Mouse (Mus musculus) cortical plate, adult 2 months (tissue): Measurements from ENCODE around the gene Dlx5. TPM values are rescaled to one million over a fixed set of nuclear protein-coding genes. Genes with fewer than 3 reads are reported as not detected.
A peak's percentile ranks its signal among the peaks of the same experiment; 100 is the strongest.

ENCODE experiments used
- H3K27ac ChIP-seq: fragments of 200-500 bp; 2 replicates; pipeline ENCODE4 v1.5.1; 2012; ENCODE audit warnings: low read length, control low read depth, inconsistent platforms; ENCODE audit not compliant: insufficient read depth
- H3K4me1 ChIP-seq: fragments of 200-500 bp; 2 replicates; pipeline ENCODE4 v1.6.1; 2011; ENCODE audit warnings: low read length; ENCODE audit not compliant: control insufficient read depth, insufficient read depth
- H3K4me3 ChIP-seq: fragments of 200-500 bp; 2 replicates; pipeline ENCODE4 v1.5.1; 2011; ENCODE audit warnings: mild to moderate bottlenecking, low read length, control low read depth; ENCODE audit not compliant: insufficient read depth
- CTCF ChIP-seq: fragments of 200-500 bp; IDR thresholded peaks from 2 replicates; pipeline ENCODE4 v1.5.1; 2011; ENCODE audit warnings: mild to moderate bottlenecking, control low read depth, low read length; ENCODE audit not compliant: insufficient read depth; ENCODE audit errors: extremely low read depth
- POLR2A ChIP-seq: fragments of 200-500 bp; IDR thresholded peaks from 2 replicates; pipeline ENCODE4 v1.6.1; 2011; ENCODE audit warnings: mild to moderate bottlenecking, low read length, control low read depth; ENCODE audit not compliant: insufficient read depth; ENCODE audit errors: extremely low read depth
- polyA plus RNA-seq: library from polyadenylated mRNA; depleted of rRNA; stranded (reverse); fragments of >200 nt; gene quantifications from 2 replicates; pipeline ENCODE4 v1.2.3, GENCODE M21; 2012

The Dlx5 gene
- polyA plus RNA-seq, 1 experiment: 2.7 TPM

DNA sequence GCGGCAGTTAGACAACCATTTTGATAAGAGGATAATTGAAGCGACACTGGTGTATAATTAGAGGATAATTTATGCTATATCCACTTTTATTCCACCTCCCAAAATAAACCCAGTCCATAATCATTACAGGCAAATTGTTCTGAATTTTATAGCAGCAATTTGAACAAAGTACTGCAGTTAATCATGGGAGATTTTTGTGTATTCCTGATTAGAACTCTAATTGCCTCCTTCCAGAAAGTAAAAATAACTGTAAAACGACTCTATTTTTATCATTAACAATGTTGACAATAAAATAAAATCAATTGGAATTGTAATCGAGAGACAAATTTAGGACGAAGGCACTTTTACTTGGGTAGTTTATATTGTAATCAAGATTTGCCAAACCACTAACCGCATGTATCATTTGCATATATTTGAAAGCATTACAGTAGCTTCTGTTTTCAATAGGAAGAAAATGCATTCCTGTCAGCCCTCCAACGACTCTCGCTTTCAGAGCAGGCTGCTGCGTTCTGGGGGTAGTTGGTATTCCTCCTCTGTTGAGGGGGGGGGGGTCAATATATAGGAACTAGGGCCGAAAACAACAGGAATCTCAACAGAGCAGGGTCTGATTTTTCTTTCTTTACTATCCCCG is 20.0 kb downstream of the Dlx5 start:
- Histone ChIP-seq H3K4me1 (no peaks in the 10 kb centered on the region), H3K27ac (no peak overlapping the region), H3K4me3 (peak overlapping the region; percentile 45; the same call in 1 of the 2 replicates)
- TF ChIP-seq CTCF (no peak), POLR2A (no peak)

GRCm38 (mm10) chr6:6861086-6861797 is 20.6 kb downstream of the Dlx5 start:
- H3K27ac ChIP-seq: peak overlapping the region; percentile 6; the same call in 1 of the 2 replicates

DNA sequence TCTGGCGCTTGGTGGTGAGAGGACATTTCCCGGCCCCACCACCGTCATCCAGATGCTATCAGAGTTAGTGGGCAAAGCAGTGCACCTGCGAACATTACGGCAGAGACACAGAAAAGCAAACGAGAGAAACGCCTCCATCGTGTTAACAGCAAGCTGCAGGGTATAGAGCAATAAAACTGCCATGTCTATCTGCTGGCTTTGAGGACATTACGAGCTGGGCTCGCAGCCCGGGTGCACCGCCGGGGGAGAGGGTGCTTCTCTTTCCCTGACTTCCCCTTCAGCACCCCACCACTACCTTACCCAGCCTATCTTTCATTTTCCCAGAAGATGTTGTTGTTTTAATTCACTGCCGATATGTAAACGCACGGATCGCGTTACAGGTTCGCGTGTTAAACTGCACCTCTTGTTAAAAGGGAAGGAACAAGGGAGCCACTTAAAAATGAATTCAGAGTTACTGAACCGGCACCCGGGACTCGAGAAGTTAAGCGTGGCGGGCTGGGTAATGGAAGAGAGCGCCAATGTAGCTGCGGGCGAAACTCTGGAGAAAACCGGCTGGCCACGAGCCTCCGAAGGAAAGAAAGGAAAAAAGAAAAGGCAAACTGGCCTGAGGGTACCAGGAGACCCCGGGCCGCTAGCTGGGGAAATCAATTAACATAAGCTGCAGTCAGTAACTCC is 21.3 kb downstream of the Dlx5 start:
- Histone ChIP-seq H3K27ac (peak overlapping the region; percentile 28), H3K4me3 (peak overlapping the region; percentile 45)

More at GRCm38 (mm10) chr6:6861086-6861797, 20.6 kb downstream of the Dlx5 start:
- TF ChIP-seq POLR2A (no peak), CTCF (no peak)
- Histone ChIP-seq H3K4me3 (peak overlapping the region; percentile 45), H3K4me1 (no peaks in the 10 kb centered on the region)

DNA sequence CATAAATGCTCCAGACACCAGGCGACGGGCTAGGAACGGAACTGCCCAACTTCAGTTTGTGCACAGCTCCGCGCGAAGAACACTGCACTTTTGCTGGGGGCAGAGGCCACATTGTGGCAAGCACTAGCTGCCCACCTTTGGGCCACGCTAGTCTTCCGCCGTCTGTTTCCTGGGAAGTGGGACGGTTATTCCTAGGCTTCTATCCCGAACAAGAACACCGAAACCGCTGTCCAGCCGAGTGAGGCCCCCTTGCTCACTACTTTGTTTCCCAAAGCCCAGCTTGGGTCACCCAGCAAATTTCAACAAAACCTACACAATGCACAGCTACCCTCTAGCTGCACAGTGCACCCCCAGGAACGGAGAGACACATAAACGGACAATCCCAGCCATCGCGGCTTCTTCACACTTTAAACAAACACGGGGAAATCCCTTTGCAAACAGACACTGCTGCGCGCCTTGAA is 21.9 kb downstream of the Dlx5 start:
- peak overlapping the region; percentile 28; the same call in 1 of the 2 replicates for H3K27ac ChIP-seq
- TF ChIP-seq CTCF (no peak), POLR2A (no peak)
- peak overlapping the region; percentile 45 for H3K4me3 ChIP-seq

More for the DNA sequence above, 21.3 kb downstream of the Dlx5 start:
- TF ChIP-seq POLR2A: no peak
- TF ChIP-seq CTCF: no peak
- no peaks in the 10 kb centered on the region for H3K4me1 ChIP-seq

DNA sequence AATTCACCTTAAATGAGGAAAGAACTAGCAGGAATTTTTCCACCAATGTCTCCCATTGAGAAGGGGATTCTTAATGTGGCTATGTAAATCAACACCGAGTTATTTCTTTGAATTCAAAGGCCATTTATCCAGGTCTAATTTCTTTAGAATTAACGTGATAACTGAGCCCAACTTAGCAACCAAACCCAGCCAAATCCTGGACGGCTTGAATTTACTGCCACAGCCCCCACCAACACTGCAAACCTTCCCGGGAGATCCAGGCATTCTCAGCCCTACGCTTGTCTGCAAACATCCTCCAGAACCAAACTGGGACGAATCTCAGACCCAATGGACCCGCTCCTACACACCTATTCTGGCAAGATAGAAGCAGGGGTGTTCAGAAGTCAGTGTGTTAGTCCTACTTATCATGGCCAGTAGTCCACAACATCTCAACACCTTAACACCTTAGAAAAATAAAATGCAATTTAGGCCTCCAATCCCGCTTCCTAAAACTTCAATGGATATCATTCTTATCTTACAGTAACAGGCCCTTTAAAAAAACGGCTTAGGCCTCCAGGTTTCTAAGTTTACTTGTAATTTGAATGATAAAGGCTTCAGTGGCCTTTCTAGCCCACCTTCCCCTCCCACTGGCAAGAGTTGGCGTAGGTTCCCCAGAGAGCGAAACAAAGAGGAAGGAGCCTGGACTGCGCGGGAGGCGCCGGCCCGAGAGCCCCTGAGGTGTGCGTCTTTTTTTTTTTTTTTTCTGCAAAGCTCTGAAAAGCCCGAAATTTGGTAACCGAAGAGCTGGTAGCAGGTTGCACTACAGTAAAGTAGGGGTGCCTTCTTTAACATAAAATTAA is 22.6 kb downstream of the Dlx5 start:
- TF ChIP-seq CTCF: no peak
- no peak for TF ChIP-seq POLR2A
- peak overlapping the region; percentile 45 for H3K4me3 ChIP-seq
- 0 out of 2 replicates have a peak overlapping the region, but pooled peaks have one; percentile 28 for H3K27ac ChIP-seq
- H3K4me1 ChIP-seq: no peaks in the 10 kb centered on the region

More for the DNA sequence above, 21.9 kb downstream of the Dlx5 start:
- H3K4me1 ChIP-seq: no peaks in the 10 kb centered on the region

DNA sequence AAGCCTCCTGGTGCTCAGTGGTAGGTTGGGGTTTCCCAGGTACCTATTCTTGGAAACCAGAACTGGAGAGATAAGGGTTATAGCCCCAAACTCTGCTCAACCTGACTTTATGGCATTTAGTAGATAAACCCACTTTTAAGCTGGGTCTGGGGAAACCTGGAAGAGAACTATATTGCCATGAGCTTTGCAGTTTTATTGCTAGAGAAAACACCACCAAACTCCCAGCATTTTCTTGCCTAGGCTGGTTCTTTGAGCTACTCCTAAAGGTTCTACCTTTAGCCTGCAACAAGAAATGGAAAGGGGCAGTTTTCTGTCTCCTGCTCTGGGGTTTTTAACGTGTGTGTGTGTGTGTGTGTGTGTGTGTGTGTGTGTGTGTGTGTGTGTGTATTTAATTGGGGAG is 23.3 kb downstream of the Dlx5 start:
- TF ChIP-seq CTCF (no peak), POLR2A (no peak)
- Histone ChIP-seq H3K4me1 (no peaks in the 10 kb centered on the region), H3K27ac (no peak overlapping the region), H3K4me3 (no peak overlapping the region)

- H3K4me3 ChIP-seq: 0 out of 2 replicates have a peak overlapping the region, but pooled peaks have one; percentile 11
- no peaks in the 10 kb centered on the region for H3K4me1 ChIP-seq
- no peak overlapping the region for H3K27ac ChIP-seq
- TF ChIP-seq POLR2A (no peak), CTCF (no peak)
Measured at GRCm38 (mm10) chr6:6857766-6858165, 24.1 kb downstream of the Dlx5 start.

- no peak for TF ChIP-seq POLR2A
- TF ChIP-seq CTCF: no peak
- Histone ChIP-seq H3K4me3 (0 out of 2 replicates have a peak overlapping the region, but pooled peaks have one; percentile 11), H3K27ac (no peak overlapping the region), H3K4me1 (no peaks in the 10 kb centered on the region)
Measured at GRCm38 (mm10) chr6:6856881-6857280, 25.0 kb downstream of the Dlx5 start.
